Mouse (Mus musculus) G1E (cell line): Measurements from ENCODE around the gene Adh7. TPM values are rescaled to one million over a fixed set of nuclear protein-coding genes. Genes with fewer than 3 reads are reported as not detected.

Experiments used
- ATAC-seq: 2 replicates; pipeline ENCODE4 v1.8.0; 2016; ENCODE audit warnings: mild to moderate bottlenecking; ENCODE audit not compliant: insufficient number of reproducible peaks, poor library complexity, low FRiP score, severe bottlenecking; ENCODE audit errors: extremely low read depth
- DNase-seq: peaks from one replicate; pipeline ENCODE4 v3.0.0; 2012; ENCODE audit warnings: low spot score
- H3K27me3 ChIP-seq: 2 replicates; pipeline ENCODE4 v1.6.1; 2012; ENCODE audit warnings: mild to moderate bottlenecking, low read length, inconsistent platforms; ENCODE audit not compliant: insufficient read depth
- H3K36me3 ChIP-seq: replicated peaks from 2 replicates; pipeline ENCODE3; 2012; ENCODE audit warnings: mild to moderate bottlenecking, inconsistent platforms
- H3K4me1 ChIP-seq: 2 replicates; pipeline ENCODE4 v1.6.1; 2012; ENCODE audit warnings: low read depth, low read length, inconsistent platforms, mixed read lengths; ENCODE audit not compliant: insufficient read depth
- H3K4me3 ChIP-seq: 2 replicates; pipeline ENCODE4 v1.5.1; 2012; ENCODE audit warnings: low read depth, mild to moderate bottlenecking, inconsistent platforms, low read length, moderate library complexity, mixed read lengths
- H3K9me3 ChIP-seq: replicated peaks from 2 replicates; pipeline ENCODE4 v1.6.1; 2012; ENCODE audit warnings: inconsistent platforms
- CTCF ChIP-seq: IDR thresholded peaks from 2 replicates; pipeline ENCODE4 v1.5.1; 2012; ENCODE audit warnings: low read depth, low read length, inconsistent platforms, mixed read lengths
- GATA1 ChIP-seq: IDR thresholded peaks from 2 replicates; pipeline ENCODE4 v1.6.1; 2012; ENCODE audit warnings: borderline replicate concordance, low read length, inconsistent platforms, mixed read lengths
- GATA2 ChIP-seq: IDR thresholded peaks from 2 replicates; pipeline ENCODE4 v1.6.1; 2012; ENCODE audit warnings: low read depth, low read length, inconsistent platforms, borderline replicate concordance
- POLR2AphosphoS5 ChIP-seq: IDR thresholded peaks from 2 replicates; pipeline ENCODE4 v1.6.1; 2012; ENCODE audit warnings: low read depth, low read length, inconsistent platforms; ENCODE audit not compliant: insufficient replicate concordance
- TAL1 ChIP-seq: conservative IDR thresholded peaks from 2 replicates; pipeline ENCODE4 v1.6.1; 2012; ENCODE audit warnings: low read depth, low read length, inconsistent platforms, mixed read lengths
- polyA plus RNA-seq: library from polyadenylated mRNA; stranded (reverse); fragments of >175 nt; gene quantifications from 2 replicates; pipeline ENCODE4 v1.2.3, GENCODE M21; 2012
- total RNA-seq, 2 experiments: library from RNA; stranded (forward) in 1 of 2; stranded (reverse) in 1 of 2; fragments of 200-1000 nt in 1 of 2; fragments of >200 nt in 1 of 2; fragmentation: Nextera tagmentation in 1 of 2; gene quantifications; 2 replicates each; pipeline ENCODE4 v1.2.3; 2014 to 2017

Gene Adh7
- total RNA-seq (2014; fragmentation: Nextera tagmentation) (not detected in 2 replicates), total RNA-seq (2017) (0.05 and 0.06 TPM in 2 replicates), polyA plus RNA-seq (not detected in 2 replicates)

GRCm38 (mm10) chr3:138217631-138218264, at the start of gene Adh7:
Gene Adh7, plus strand, starts transcription at chr3:138217760.
- no peak for DNase-seq
- Histone ChIP-seq H3K4me3 (no peak within 1 kb of the TSS), H3K9me3 (no peaks in the 10 kb centered on the region), H3K27me3 (no peaks in the 10 kb centered on the region), H3K4me1 (no peaks in the 10 kb centered on the region), H3K36me3 (no peaks in the 10 kb centered on the region)
- no peak for ATAC-seq
- TF ChIP-seq TAL1: no peak
- no peak for TF ChIP-seq CTCF
- no peak for TF ChIP-seq POLR2AphosphoS5
- no peak for TF ChIP-seq GATA1
- no peak for TF ChIP-seq GATA2

DNA sequence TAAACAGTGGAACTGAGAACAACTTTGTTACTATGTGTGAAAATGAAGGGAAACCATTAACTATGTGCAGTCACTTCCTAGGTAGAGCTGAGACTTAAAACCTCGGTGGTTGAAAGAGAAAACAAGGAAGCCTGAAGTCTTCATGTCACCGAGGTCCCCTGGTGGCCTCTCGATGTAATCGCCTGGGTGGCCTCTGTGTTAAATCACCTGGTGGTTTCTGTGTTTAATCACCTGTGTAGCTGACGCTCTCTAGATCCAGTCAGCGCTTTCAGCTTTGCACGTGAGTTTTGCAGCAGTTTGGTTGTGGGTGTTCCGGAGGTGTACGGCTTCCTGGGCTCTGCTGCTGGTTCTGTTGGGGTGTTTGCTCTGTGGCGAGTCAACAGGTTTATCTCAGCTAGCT, 44.3 kb upstream of the Adh7 start:
- no peak overlapping the region for H3K4me3 ChIP-seq
- H3K36me3 ChIP-seq: no peaks in the 10 kb centered on the region
- DNase-seq (no peak), ATAC-seq (no peak)
- TF ChIP-seq CTCF: no peak
- no peak for TF ChIP-seq GATA1
- no peak for TF ChIP-seq GATA2
- TF ChIP-seq POLR2AphosphoS5: no peak
- TF ChIP-seq TAL1: no peak
- H3K4me1 ChIP-seq: no peaks in the 10 kb centered on the region
- peaks cover 28% of the 10 kb centered on the region for H3K27me3 ChIP-seq
- no peaks in the 10 kb centered on the region for H3K9me3 ChIP-seq

DNA sequence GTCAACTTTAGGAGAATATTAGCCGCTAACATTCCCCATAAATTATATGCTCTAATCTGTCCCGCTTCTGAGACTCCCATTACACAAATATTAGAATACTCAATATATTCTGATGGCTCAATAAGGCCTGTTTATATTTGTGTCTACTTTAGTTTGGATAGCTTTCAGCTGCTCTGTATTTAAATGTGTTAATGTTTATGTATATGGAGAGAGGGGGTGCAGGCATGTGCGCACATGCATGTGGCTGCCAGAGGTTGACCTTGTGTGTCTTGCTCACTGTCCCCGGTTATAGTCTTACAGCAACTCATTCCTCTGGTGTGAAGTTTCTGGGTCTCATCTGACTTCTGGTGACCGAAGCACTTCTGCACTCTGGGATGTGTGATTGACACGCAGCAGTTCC, 42.0 kb upstream of the Adh7 start:
- Histone ChIP-seq H3K27me3 (peaks cover 33% of the 10 kb centered on the region), H3K9me3 (no peaks in the 10 kb centered on the region), H3K4me1 (no peaks in the 10 kb centered on the region), H3K4me3 (no peak overlapping the region), H3K36me3 (no peaks in the 10 kb centered on the region)
- ATAC-seq: no peak
- TF ChIP-seq CTCF (no peak), TAL1 (no peak), GATA2 (no peak), POLR2AphosphoS5 (no peak), GATA1 (no peak)
- no peak for DNase-seq

DNA sequence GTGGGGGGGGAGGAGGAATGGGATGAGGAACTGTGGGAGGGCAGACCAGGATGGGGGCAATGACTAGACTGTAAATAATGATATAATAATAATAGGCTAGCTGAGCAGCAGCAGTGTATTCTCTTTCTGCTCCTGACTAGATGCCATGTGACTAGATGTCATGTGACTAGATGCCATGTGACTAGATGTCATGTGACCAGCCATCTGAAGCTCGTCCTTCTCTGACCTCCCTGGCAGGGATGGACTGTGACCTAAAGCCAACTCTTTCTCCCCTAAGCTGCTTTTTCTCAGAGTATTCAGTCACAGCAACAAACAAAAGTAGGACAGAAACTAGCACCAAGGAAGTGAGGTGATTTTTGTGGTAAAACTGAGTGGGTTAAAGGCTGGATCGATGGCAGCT, 35.5 kb upstream of the Adh7 start:
- Histone ChIP-seq H3K4me3 (no peak overlapping the region), H3K27me3 (peaks cover 19% of the 10 kb centered on the region), H3K36me3 (no peaks in the 10 kb centered on the region), H3K9me3 (no peaks in the 10 kb centered on the region), H3K4me1 (0 out of 2 replicates have a peak, but pooled peaks cover 3% of the 10 kb centered on the region)
- TF ChIP-seq TAL1 (no peak), POLR2AphosphoS5 (no peak), GATA2 (no peak), CTCF (no peak)
- ATAC-seq: peak; percentile 28; the same call in 1 of the 2 replicates
- no peak for DNase-seq

DNA sequence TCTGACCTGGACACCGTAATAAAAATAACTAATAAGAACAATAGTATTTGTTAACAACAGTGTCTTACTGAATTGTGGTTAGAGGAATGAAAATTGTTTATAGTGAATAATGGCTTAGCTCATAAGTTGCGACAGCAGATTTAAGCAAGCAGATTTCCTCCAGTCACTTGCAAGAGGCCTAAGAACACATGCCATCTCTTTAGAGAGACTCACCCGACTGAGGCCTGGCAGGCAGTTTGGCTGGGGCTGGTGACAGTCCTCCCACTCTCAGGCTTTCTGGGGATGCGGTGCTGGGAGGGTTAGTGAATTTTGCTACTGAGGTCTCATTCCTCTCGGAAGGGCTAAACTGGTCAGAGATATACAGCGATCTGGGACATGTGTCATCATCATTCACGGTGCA, 34.2 kb upstream of the Adh7 start:
- DNase-seq: no peak
- Histone ChIP-seq H3K4me1 (0 out of 2 replicates have a peak, but pooled peaks cover 3% of the 10 kb centered on the region), H3K9me3 (no peaks in the 10 kb centered on the region), H3K27me3 (peaks cover 12% of the 10 kb centered on the region), H3K36me3 (no peaks in the 10 kb centered on the region), H3K4me3 (no peak overlapping the region)
- TF ChIP-seq POLR2AphosphoS5 (no peak), CTCF (no peak), GATA1 (no peak)
- no peak for ATAC-seq

DNA sequence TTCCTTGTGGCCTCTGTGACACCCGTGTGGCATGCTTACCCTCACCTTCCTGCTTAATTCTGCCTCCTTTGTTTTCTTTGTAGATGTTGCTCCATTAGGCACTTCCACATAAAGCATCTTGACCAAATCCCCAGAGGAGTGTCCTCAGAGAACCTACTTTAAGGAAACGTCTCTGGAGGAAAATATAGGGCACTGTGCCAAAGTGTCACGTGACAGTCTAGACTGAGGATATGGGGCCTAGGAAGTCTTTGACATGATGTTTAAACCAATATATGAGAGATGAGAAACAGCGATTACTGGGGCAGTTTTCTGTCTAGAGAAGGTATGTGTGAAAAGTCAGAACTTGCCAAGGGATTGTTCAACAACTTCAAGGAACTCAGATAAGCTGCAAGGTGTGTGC, 32.3 kb upstream of the Adh7 start:
- Histone ChIP-seq H3K9me3 (no peaks in the 10 kb centered on the region), H3K36me3 (no peaks in the 10 kb centered on the region), H3K27me3 (peaks cover 6% of the 10 kb centered on the region), H3K4me1 (0 out of 2 replicates have a peak, but pooled peaks cover 3% of the 10 kb centered on the region), H3K4me3 (no peak overlapping the region)
- TF ChIP-seq CTCF: no peak
- DNase-seq (no peak), ATAC-seq (no peak)
